Mouse (Mus musculus) frontal cortex, postnatal 14 days (tissue): ENCODE data around the gene Arl3.
"Not testable (repeated sequence)": the region's sequence is repeated elsewhere in the genome, so short reads cannot be mapped to it uniquely, and the experiment has no call there.

Experiments used
- DNase-seq, 2 experiments: peaks; one replicate each; pipeline ENCODE4 v3.0.0; 2022; ENCODE audit warnings: low spot score in 2 of 2

Gene Arl3

GRCm38 (mm10) chr19:46591575-46591974 lies 18.6 kb upstream of the Arl3 start:
- no peak for DNase-seq

- DNase-seq = peak; percentile 66 to 80
Observed at GRCm38 (mm10) chr19:46587823-46588508, 15.0 kb upstream of the Arl3 start.

- DNase-seq = no peak
Observed at GRCm38 (mm10) chr19:46575196-46575595, 2.2 kb upstream of the Arl3 start.

GRCm38 (mm10) chr19:46573990-46574389 lies 992 bp upstream of the Arl3 start:
- DNase-seq = no peak

GRCm38 (mm10) chr19:46572548-46572947 lies 450 bp downstream of the Arl3 start:
- DNase-seq = peak in 1 of 2 experiments; percentile 27

- no peak for DNase-seq
Observed at GRCm38 (mm10) chr19:46571878-46572244, 1.1 kb downstream of the Arl3 start.

- DNase-seq = not testable (repeated sequence)
Observed at GRCm38 (mm10) chr19:46571211-46571877, 1.7 kb downstream of the Arl3 start.

- DNase-seq = no peak
Observed at GRCm38 (mm10) chr19:46564043-46564462, 8.9 kb downstream of the Arl3 start.

- DNase-seq = no peak
Observed at GRCm38 (mm10) chr19:46563603-46564002, 9.4 kb downstream of the Arl3 start.

GRCm38 (mm10) chr19:46562581-46563515 lies 10.2 kb downstream of the Arl3 start:
- no peak for DNase-seq

- DNase-seq = no peak
Observed at GRCm38 (mm10) chr19:46562132-46562531, 10.9 kb downstream of the Arl3 start.

GRCm38 (mm10) chr19:46558631-46559030 lies 14.4 kb downstream of the Arl3 start:
- DNase-seq = no peak

GRCm38 (mm10) chr19:46558009-46558408 lies 15.0 kb downstream of the Arl3 start:
- no peak for DNase-seq

- DNase-seq = no peak
Observed at GRCm38 (mm10) chr19:46553541-46553955, 19.4 kb downstream of the Arl3 start.

GRCm38 (mm10) chr19:46552496-46552895 lies 20.5 kb downstream of the Arl3 start:
- no peak for DNase-seq

- DNase-seq = no peak
Observed at GRCm38 (mm10) chr19:46550385-46550784, 22.6 kb downstream of the Arl3 start.

- no peak for DNase-seq
Observed at GRCm38 (mm10) chr19:46548110-46548509, 24.9 kb downstream of the Arl3 start.

GRCm38 (mm10) chr19:46547565-46547964 lies 25.4 kb downstream of the Arl3 start:
- DNase-seq = no peak

- DNase-seq = no peak
Observed at GRCm38 (mm10) chr19:46542750-46543149, 30.2 kb downstream of the Arl3 start.

GRCm38 (mm10) chr19:46538213-46538612 lies 34.8 kb downstream of the Arl3 start:
- no peak for DNase-seq

GRCm38 (mm10) chr19:46537357-46537756 lies 35.6 kb downstream of the Arl3 start:
- no peak for DNase-seq

- no peak for DNase-seq
Observed at GRCm38 (mm10) chr19:46534542-46535098, 38.4 kb downstream of the Arl3 start.
